Mouse (Mus musculus) inflammation-experienced regulatory T-cells, adult 16 weeks (primary cell): ENCODE data around the gene Olfr1293-ps. TPM values are rescaled to one million over a fixed set of nuclear protein-coding genes. Genes with fewer than 3 reads are reported as not detected.

ENCODE experiments used
- polyA plus RNA-seq: library from polyadenylated mRNA; unstranded; fragments of 100-300 nt; shearing (Covaris generic); gene quantifications from one replicate; pipeline ENCODE4 v1.2.1, GENCODE M21; 2017

Gene Olfr1293-ps
- polyA plus RNA-seq = not detected

GRCm38 (mm10) chr2:111524903-111525302 lies at the start of gene Olfr1293-ps:
Olfr1293-ps (plus strand) TSS chr2:111525203.

DNA sequence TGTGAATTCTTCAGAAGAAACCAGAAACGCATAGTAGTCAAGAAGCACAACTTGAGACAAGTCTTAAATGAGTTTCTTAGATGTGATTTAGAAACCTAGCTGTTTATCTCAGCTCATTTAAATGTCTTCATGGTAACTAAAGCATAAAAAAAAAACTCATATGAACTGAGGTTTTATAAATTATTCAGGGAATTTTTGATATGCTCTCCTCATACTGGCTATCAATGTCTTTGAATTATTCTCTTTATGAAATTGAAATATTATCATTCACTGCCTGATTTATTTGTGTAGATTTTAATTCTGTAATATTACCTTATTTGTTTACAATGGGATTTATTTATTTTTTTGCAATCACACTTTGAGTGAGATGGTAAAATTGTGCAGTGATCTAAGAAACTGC lies 44.5 kb upstream of the Olfr1293-ps start, which contains the start of gene Olfr1289:
Olfr1289 (plus strand) TSS at position 301 of the 400 bp plus-strand sequence.

DNA sequence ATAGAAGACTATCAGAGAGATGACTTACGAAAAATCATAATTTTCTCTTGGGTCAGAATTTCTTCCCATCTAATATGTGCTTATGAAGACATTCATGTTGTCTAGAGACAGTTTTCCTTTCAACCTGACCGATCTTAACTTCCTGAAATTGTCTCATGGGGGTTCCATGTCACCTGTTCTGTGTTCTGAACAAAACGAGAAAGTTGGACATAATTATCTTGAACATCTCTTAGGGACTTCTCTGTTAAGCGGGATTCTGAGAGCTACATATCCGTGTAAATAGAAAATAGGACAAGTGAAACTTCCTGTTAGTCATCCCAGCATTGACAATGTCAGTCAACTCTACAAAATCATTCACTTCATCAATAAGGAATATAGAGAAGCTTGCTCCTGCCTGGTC lies 31.3 kb upstream of the Olfr1293-ps start, which contains the start of gene Olfr1290:
Olfr1290 (minus strand) TSS at position 101 of the 400 bp plus-strand sequence.

DNA sequence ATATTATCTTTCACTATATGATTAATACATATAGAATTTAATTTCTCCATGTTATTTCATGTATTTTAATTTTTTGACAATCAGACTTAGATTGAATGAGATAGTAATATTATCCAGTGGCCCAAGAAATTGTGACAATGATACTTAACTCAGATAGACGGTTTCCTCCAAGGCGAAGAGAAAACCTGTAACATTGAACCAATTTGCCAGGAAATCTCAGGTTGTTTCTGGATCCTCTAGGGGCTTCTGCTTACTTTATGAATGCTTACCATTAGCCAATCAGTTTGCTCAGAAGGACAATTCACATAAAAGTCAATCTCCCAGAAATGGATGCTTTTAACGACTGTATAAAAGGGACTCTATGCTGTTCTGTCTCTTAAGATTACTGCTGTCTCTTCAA lies 28.1 kb upstream of the Olfr1293-ps start, which contains the start of gene Olfr1291-ps1:
Olfr1291-ps1 (plus strand) TSS at position 301 of the 400 bp plus-strand sequence.

DNA sequence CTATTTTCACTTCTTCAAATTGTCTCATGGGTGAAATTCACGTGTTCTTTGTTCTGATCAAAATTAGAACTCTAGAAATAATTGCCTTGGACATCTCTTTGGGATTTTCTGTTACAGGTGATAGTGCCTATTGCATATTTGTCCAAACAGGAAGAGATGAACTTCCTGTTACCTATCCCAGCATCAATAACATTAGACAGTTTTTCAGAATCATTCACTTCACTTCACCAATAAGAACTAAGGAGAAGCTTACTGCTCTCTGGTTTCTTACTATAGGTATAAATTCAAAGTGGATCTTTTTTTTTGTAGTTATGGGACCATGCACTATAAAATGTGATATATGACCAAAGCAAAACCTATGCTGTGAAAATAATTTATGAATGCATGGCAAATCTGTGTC lies 15.2 kb downstream of the Olfr1293-ps start, which contains the start of gene Olfr1294:
Olfr1294 (minus strand) TSS at position 101 of the 400 bp plus-strand sequence.

GRCm38 (mm10) chr2:111569581-111569980 lies 44.6 kb downstream of the Olfr1293-ps start, which contains the start of gene Olfr1295:
Olfr1295 (minus strand) TSS chr2:111569681.

Other genes starting within 250 kb of the Olfr1293-ps start
- gene Olfr1278, start 235.1 kb upstream of the Olfr1293-ps start, polyA plus RNA-seq = not detected
- not detected for gene Olfr1279, start 224.6 kb upstream of the Olfr1293-ps start, polyA plus RNA-seq
- gene Olfr1280, start 211.2 kb upstream of the Olfr1293-ps start, polyA plus RNA-seq = not detected
- not detected for gene Olfr1281, start 198.7 kb upstream of the Olfr1293-ps start, polyA plus RNA-seq
- not detected for gene Olfr1282, start 189.1 kb upstream of the Olfr1293-ps start, polyA plus RNA-seq
- not detected for gene Olfr1283, start 158.4 kb upstream of the Olfr1293-ps start, polyA plus RNA-seq
- gene Olfr1284, start 149.7 kb upstream of the Olfr1293-ps start, polyA plus RNA-seq = not detected
- not detected for gene Olfr1286, start 102.1 kb upstream of the Olfr1293-ps start, polyA plus RNA-seq
- not detected for gene Olfr1287, start 76.1 kb upstream of the Olfr1293-ps start, polyA plus RNA-seq
- gene Olfr1288, start 51.1 kb upstream of the Olfr1293-ps start, polyA plus RNA-seq = not detected
- not detected for gene Olfr1289, start 44.4 kb upstream of the Olfr1293-ps start, polyA plus RNA-seq
- not detected for gene Olfr1290, start 31.4 kb upstream of the Olfr1293-ps start, polyA plus RNA-seq
- not detected for gene Olfr1291-ps1, start 28.0 kb upstream of the Olfr1293-ps start, polyA plus RNA-seq
- gene Olfr1294, start 15.1 kb downstream of the Olfr1293-ps start, polyA plus RNA-seq = not detected
- gene Olfr1295, start 44.5 kb downstream of the Olfr1293-ps start, polyA plus RNA-seq = not detected
- gene Olfr1297, start 101.3 kb downstream of the Olfr1293-ps start, polyA plus RNA-seq = not detected
- gene Olfr1298, start 124.0 kb downstream of the Olfr1293-ps start, polyA plus RNA-seq = not detected
- not detected for gene Olfr1299, start 136.2 kb downstream of the Olfr1293-ps start, polyA plus RNA-seq
- not detected for gene Olfr1301, start 225.8 kb downstream of the Olfr1293-ps start, polyA plus RNA-seq